Mouse (Mus musculus) neutrophil, adult 5-6 weeks (primary cell): ENCODE data around the gene Plcb2. TPM values are rescaled to one million over a fixed set of nuclear protein-coding genes. Genes with fewer than 3 reads are reported as not detected.

Experiments used
- ATAC-seq: fragments of 151-379, 151-347 bp; 2 replicates; pipeline ENCODE4 v1.8.0; 2017; ENCODE audit warnings: mild to moderate bottlenecking, moderate TSS enrichment; ENCODE audit not compliant: insufficient number of reproducible peaks, poor library complexity, low FRiP score, severe bottlenecking; ENCODE audit errors: extremely low read depth
- total RNA-seq: library from RNA; stranded (forward); fragments of 200-1000 nt; gene quantifications from 2 replicates; pipeline ENCODE4 v1.2.3, GENCODE M21; 2017

Plcb2 gene
- total RNA-seq, 1 experiment from 2014 or later, result 90.5 TPM

- no peak for ATAC-seq
These were observed 1.4 kb downstream of the Plcb2 start for GRCm38 (mm10) chr2:118726873-118727272.

GRCm38 (mm10) chr2:118725511-118725910, 2.7 kb downstream of the Plcb2 start:
- ATAC-seq, result no peak

- ATAC-seq, result no peak
These were observed 4.3 kb downstream of the Plcb2 start for GRCm38 (mm10) chr2:118723693-118724486.

- no peak for ATAC-seq
These were observed 11.6 kb downstream of the Plcb2 start for GRCm38 (mm10) chr2:118716677-118717076.

DNA sequence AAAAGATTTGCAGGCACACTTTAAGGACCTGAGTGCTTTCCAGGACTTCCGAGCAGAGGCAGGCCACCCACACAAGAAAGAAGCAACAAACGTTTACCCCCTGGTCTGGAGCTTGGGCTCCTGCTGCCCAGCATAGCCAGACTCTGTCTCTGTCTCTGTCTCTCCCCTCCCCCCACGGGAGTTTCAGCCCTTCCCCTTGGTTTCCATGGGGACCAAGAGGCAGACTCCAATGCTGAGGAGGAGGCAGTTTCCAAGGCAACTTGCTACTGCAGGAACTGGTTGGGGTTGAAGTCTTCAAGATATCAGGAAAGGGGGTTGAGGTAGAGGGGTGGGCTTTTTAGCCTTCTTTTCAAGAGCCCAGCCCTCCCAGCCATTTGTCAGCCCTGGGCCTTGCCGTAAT, 14.0 kb downstream of the Plcb2 start:
- ATAC-seq, result no peak

DNA sequence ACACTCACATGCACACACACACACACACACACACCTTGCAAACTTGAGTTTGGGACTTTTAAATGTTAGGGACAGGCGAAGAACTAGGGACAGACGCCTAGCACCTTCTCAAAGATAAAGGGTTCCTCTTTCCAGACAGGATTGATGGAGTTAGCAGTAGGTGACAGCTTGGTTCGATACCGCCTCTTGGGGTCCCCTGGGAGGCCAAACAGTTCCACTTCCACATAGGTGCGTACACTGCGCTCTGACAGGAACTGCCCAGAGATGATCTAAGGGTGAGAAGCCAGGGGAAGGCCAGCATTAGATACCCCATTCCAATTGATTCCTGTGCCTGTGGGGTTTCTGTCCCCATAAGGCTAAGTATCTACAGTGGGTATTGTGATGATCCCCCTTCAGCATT, 14.6 kb downstream of the Plcb2 start:
- ATAC-seq, result peak; percentile 46; the same call in 1 of the 2 replicates

DNA sequence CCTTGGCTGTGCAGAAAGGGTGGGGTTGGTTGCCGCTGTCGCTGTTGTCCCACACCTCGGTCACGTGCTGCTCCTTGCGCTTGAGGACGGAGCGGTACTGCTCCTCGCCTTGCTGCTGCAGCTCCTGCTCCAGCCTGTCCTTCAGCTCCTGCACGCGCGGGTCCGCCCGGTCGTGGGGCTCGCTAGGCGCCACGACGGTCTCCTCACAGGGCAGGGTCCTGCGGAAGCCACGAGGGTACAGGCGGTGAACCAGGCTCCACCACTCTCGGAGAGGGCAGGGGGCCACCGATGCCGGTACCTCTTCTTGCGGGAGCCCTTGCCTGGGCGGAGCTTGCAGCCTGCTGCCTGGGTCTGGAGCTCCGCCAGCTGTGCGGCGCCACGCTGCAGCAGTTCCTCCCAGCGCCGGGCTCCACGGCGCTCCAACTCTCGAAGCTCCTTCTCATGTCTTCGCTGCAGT, 17.2 kb downstream of the Plcb2 start:
- ATAC-seq, result no peak

DNA sequence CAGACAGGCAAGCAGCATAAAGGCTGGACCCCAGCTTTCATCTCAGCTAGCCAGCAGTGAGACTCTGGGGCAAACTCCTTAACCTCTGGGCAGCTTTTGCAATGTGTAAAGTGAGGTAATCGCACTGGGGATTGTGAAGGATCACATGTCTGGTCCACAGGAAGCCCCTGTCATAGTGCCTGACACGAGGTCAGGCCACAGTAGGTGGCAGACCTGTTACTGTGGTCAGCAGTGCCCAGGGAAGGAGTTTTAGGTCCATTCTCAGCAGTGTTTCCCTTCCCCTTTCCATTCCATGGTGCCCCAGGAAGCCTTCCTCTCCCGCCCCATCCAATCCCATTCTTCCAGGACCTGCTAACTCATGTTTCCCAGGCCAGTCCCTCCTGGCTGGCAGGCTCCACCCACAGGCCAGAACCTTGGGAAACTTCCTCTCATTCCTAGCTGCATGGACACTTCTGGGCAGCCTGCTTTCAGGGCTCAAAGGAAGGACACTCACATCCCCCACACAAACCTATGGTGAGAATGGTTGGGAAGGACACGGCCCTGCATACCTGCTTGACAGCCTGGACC, 18.5 kb downstream of the Plcb2 start:
- ATAC-seq, result no peak

GRCm38 (mm10) chr2:118708472-118708871, 19.8 kb downstream of the Plcb2 start:
- ATAC-seq, result no peak

DNA sequence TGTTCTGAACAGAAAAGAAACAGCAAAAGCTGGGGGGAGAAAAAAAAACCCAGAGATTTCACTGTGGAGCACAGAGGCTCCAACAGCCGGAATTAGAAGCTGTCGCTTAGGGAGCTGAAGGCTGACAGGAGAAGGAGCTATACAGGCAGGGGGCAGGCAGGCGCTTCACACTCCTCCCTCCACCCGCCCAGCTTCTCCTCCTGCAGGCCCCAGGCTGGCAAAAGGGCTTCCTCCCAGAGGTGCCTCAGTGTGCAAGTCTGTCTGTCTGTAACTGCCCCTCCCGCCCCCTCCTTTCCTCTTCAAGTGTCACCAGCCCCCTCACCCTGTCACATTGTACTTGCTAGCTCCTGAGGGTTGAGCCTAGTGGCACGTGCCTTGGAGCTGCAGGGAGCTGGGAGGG, 21.8 kb downstream of the Plcb2 start:
- ATAC-seq, result no peak

GRCm38 (mm10) chr2:118703913-118704730, 24.1 kb downstream of the Plcb2 start, which contains the start of gene Ankrd63:
Gene Ankrd63 (minus strand): TSS chr2:118703963.
- ATAC-seq, result no peak

DNA sequence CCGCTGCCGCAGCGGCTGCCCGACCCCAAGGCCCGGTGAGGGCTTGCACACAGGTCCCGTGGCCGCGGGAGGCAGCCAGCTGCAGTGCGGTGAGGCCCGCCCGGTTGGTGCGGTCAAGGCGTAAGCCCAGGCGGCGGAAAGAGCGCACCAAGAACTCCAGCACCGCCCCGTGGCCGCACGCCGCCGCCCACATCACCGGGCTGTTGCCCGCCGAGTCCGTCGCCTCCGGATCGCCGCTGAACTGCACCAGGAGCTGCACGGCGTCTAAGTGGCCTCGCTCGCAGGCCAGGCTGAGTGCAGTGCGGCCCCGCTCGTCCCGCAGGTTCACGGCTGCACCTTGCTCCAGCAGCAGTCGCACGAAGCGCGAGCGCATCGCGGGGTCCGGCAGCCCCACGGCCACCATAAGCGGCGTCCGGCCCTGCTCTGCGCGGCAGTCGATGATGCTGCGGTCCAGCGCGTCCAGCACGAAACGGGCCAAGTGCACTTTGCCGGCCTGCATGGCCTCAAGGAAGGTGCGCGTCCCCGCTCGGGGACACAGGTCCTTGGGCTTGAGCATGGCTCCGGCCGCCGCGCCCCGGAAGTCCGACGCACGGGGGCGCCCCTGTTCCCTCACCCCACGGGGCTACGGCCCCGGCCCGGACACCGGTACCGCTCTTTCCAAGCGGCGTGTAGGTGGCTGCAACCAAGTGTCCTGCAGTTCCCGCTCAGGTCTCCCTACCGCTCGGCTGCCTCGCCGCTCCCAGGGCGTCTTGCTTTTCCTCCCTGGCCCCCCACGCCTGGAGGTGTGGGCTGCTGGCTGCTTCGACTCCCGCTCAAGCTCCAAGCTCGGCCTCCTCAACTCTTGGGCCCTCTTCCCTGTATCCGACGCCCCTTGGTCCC, 25.1 kb downstream of the Plcb2 start:
- ATAC-seq, result no peak

- ATAC-seq, result no peak
These were observed 26.0 kb downstream of the Plcb2 start for GRCm38 (mm10) chr2:118701971-118702882.

- ATAC-seq, result no peak
These were observed 27.1 kb downstream of the Plcb2 start for GRCm38 (mm10) chr2:118701161-118701560.

DNA sequence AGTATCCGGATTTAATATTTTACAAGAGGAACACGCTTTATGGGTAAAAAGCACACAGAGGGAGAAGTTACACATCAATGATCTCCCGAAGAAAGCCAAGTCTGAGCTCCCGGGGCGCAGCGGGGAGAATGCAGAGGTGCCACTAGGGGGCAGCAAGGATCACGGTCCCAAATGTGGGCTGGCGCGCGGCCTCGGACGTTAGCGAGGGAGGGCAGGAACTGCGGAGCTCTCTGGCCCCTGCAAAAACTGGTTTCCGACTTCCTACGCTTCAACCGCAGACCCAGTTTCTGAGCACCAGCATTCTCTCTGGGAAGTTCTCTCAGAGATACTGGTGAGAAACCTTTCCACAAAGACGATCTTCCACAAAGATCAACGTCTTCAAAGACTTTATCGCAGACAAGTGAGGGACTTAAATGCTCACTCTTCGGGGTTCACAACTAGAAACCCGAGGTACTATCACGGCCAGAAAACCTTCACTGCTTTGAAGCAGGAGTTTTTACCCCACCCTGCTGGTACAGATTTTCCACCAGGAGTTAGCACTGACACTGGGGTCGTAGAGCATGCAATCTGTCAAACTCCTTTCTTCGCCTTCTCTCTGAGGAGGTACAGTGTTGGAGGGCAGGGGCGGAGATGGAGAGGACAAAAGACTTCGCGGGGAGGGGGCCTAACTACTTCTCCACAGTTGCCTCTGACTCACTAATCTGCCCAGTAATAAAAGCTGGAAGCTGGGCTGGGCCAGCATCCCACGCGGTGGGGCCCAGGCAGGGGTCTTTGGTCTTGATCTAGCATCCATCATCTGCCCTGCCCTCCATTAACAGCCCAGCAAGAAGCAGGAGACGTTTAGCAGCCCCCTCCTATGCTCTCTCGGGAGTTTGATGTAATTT, 27.8 kb downstream of the Plcb2 start:
- peak; percentile 72 for ATAC-seq

DNA sequence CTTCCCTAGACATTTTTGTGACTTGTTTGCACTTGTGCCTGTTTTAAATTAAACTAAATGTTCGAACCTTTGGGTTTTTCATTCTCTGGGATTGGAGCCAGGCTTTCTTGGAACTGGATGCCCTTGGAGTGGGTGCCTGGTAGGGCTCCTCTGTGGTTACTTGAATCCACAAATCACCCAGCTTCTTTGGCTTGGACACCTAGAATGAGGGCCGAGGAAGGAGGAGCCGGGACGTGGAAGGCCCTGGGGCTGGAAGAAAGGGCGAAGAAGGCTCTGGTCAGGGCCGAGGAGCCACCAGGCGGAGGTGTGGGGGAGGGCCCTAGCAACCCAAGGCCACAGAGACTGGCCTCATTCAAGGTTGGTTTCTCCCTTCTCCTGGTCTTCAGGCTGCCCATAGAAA, 30.3 kb downstream of the Plcb2 start:
- no peak for ATAC-seq

DNA sequence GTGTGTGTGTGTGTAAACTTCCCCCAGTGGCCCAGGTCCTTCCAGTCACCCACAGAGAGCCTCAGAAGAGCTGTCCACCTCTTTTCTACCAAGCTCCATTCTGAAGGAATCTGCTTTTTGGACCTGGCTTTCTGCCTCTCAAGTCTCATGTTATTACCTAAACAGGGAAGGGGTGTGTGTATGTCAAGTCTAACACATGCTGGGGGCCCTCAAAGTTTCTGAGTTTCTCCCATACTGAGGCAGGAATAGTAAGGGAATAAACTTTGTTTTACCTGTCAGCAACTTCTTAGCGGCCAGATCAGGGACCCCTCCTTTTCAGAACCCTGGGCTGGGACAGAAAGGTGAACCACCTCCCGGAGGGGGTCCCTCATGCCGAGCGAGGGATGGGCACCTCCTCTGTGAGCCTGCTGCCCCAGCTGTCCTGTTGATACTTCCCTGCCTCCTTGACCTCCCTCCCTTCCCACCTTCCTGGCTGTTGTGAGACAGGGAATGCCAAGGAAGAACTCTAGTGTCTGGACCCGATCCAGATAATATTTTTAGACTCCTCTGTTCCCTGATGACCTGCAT, 30.8 kb downstream of the Plcb2 start:
- no peak for ATAC-seq
